Mouse (Mus musculus) left cerebral cortex, postnatal 10 days (tissue): ENCODE data around the gene Fiz1. TPM values are rescaled to one million over a fixed set of nuclear protein-coding genes. Genes with fewer than 3 reads are reported as not detected.

ENCODE experiments used
- DNase-seq, 2 experiments: peaks; one replicate each; pipeline ENCODE4 v3.0.0; 2021 to 2022; ENCODE audit warnings: low spot score in 2 of 2, mixed read lengths in 1 of 2; ENCODE audit errors: extremely low spot score in 1 of 2
- intact Hi-C: fragments of 180-260 bp; cut with DNase I; formaldehyde crosslinking; loops from one replicate; pipeline ENCODE4 v1.15.1; 2025
- total RNA-seq, 2 experiments: library from RNA; stranded (reverse); gene quantifications; 2 replicates each; pipeline ENCODE4 v1.2.3; 2021

Fiz1 gene
- total RNA-seq, 2 experiments from 2014 or later = 22.0 to 23.7 TPM

GRCm38 (mm10) chr7:4971068-4971467 is 43.4 kb downstream of the Fiz1 start, which contains the start of gene Sbk3:
Sbk3 (minus strand) TSS chr7:4971168.
- intact Hi-C loops = no loop called here
- DNase-seq = no peak

DNA sequence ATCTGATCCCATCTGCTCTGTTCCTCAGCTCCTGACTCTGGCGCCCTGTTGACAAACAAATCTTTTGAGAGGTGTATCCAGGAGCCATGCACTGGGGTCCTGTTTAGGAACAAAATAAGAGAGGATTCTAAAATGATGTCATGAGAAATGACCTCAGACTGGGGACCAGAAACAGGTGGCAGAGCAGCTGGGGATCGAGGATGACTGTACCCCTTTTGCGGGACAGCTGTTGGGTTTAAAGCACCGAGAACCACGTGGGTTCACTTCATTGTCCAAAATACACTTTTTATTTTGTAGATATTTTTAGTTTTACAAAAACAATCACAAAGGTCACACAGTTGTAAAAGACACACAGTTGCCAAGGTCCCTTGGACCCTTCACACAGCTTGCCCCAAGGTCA is 49.5 kb downstream of the Fiz1 start:
- no peak for DNase-seq
- intact Hi-C loops = no loop called here

DNA sequence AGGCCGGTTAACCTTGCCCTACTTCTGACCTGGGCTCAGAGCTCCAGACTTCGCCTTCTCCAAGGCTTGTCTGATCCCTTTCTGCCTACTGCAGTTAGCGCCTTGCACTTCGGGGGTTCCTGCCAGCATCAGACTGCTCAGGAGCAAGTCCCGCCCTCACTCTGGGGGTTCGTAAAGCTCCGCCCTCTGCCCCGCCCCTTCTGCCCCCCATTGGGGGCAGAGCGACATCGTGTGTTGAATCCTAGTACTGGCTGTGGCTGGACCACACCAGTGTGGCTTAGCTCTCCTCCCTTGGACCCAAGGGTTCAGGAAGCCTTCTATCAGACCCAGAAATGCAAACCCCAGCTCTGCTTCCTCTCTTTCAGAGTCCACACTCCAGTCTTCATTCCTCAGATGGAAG is 50.2 kb downstream of the Fiz1 start, which contains the start of gene Sbk2:
TSS of gene Sbk2 (minus strand) at position 135 of the 400 bp plus-strand sequence.
- DNase-seq = peak; percentile 44 to 86
- intact Hi-C loops = no loop called here

DNA sequence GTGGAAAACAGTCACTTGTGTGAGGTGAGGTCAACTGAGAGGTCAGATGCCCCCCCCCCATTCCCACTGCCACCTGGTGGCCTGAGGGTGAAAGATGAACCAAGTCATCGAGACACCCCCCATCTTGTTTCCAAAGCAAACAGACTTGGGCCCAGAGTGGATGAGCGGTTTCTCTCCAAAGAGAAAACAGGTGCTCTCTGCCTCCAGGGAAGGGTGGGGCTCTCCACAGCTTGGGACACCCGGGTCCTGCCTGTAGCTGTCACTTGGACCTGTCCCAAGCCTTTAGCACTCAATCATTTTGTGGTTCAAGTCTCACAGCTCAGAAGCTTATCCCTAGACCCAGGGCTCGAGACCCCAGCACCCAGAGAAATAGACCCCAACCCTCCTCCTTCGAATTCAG is 51.0 kb downstream of the Fiz1 start:
- intact Hi-C loops = no loop called here

DNA sequence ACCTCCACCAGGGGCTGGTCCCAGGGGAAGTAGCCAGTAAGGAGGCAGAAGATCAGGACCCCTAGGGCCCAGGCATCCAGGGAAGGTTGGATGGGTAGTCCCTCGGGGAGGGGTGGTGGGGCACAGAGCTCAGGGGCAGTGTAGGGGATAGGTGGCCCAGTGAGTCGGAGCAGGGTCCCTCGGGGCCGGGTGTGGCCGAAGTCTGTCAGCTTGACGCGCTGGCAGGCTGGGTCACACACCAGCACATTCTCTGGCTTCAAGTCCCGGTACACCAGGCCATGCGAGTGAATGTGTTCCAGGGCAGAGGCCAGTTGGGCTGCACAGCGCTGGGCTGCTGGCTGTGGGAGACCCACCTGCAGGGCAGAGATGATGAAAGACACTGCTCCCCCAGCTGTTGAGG is 57.1 kb downstream of the Fiz1 start:
- DNase-seq = no peak
- intact Hi-C loops = no loop called here

More for the DNA sequence above, 51.0 kb downstream of the Fiz1 start:
- no peak for DNase-seq

Other genes with a start within 250 kb of the Fiz1 start
- gene Fam71e2, start 243.4 kb downstream of the Fiz1 start, total RNA-seq = not detected
- 1 to 10 TPM in 1 of 2 experiments, under 1 TPM in 1; 0.73 to 1.1 TPM for gene Il11, start 231.8 kb downstream of the Fiz1 start, total RNA-seq
- gene Tmem190, start 231.8 kb downstream of the Fiz1 start, total RNA-seq = not detected
- 1 to 10 TPM; 4.1 to 5.2 TPM for gene Tmem238, start 225.0 kb downstream of the Fiz1 start, total RNA-seq
- 100 to 1,000 TPM; 484 to 532 TPM for gene Rpl28, start 221.8 kb downstream of the Fiz1 start, total RNA-seq
- 100 to 1,000 TPM; 145 to 159 TPM for gene Ube2s, start 202.1 kb downstream of the Fiz1 start, total RNA-seq
- gene Shisa7, start 170.0 kb downstream of the Fiz1 start, total RNA-seq = 100 to 1,000 TPM; 104 to 111 TPM
- 1 to 10 TPM; 2.0 to 3.4 TPM for gene Isoc2b, start 144.4 kb downstream of the Fiz1 start, total RNA-seq
- gene Isoc2a, start 137.5 kb downstream of the Fiz1 start, total RNA-seq = 1 to 10 TPM; 6.4 to 6.8 TPM
- gene Gm36210, start 108.2 kb downstream of the Fiz1 start, total RNA-seq = under 1 TPM; 0.26 to 0.36 TPM
- 10 to 100 TPM; 15.2 to 15.3 TPM for gene Zfp628, start 99.5 kb downstream of the Fiz1 start, total RNA-seq
- gene Nat14, start 92.7 kb downstream of the Fiz1 start, total RNA-seq = 10 to 100 TPM; 70.1 to 72.6 TPM
- gene Ssc5d, start 88.9 kb downstream of the Fiz1 start, total RNA-seq = 1 to 10 TPM; 2.4 to 2.6 TPM
- gene Sbk2, start 50.3 kb downstream of the Fiz1 start, total RNA-seq = not detected
- under 1 TPM; 0.24 to 0.32 TPM for gene Sbk3, start 43.5 kb downstream of the Fiz1 start, total RNA-seq
- gene Zfp579, start 18.5 kb downstream of the Fiz1 start, total RNA-seq = 10 to 100 TPM; 29.7 to 33.6 TPM
- gene Zfp524, start 282 bp downstream of the Fiz1 start, total RNA-seq = 1 to 10 TPM; 4.0 to 4.4 TPM
- not detected for gene Gm44973, start 799 bp upstream of the Fiz1 start, total RNA-seq
- gene Zfp865, start 5.7 kb upstream of the Fiz1 start, total RNA-seq = 10 to 100 TPM; 35.4 to 36.5 TPM
- gene Ccdc106, start 5.9 kb upstream of the Fiz1 start, total RNA-seq = 10 to 100 TPM; 59.7 to 59.9 TPM
- gene 4632433K11Rik, start 19.4 kb upstream of the Fiz1 start, total RNA-seq = not detected
- 1 to 10 TPM; 4.1 to 4.8 TPM for gene Zfp784, start 23.7 kb upstream of the Fiz1 start, total RNA-seq
- gene Zfp580, start 36.8 kb upstream of the Fiz1 start, total RNA-seq = 10 to 100 TPM; 68.9 to 71.0 TPM
- gene U2af2, start 47.4 kb upstream of the Fiz1 start, total RNA-seq = 100 to 1,000 TPM; 170 to 172 TPM
- gene Epn1, start 65.5 kb upstream of the Fiz1 start, total RNA-seq = 100 to 1,000 TPM; 387 to 408 TPM
- not detected for gene Rfpl4, start 102.3 kb upstream of the Fiz1 start, total RNA-seq
- under 1 TPM in 1 of 2 experiments, not detected in 1; 0.71 TPM for gene Rasl2-9, start 111.3 kb upstream of the Fiz1 start, total RNA-seq
- not detected for gene Vmn1r55, start 135.0 kb upstream of the Fiz1 start, total RNA-seq
- gene Vmn1r56, start 182.1 kb upstream of the Fiz1 start, total RNA-seq = not detected
- not detected for gene Vmn1r57, start 203.8 kb upstream of the Fiz1 start, total RNA-seq